Mouse (Mus musculus) c-Kit-positive CD71-negative TER-119-negative erythroid progenitor cells, embryonic 14.5 days (primary cell): ENCODE results near the gene Arl6ip5.
"Not testable (repeated sequence)": the region's sequence is repeated elsewhere in the genome, so short reads cannot be mapped to it uniquely, and the experiment has no call there.

ENCODE experiments used
- DNase-seq: peaks from one replicate; pipeline ENCODE4 v3.0.0-alpha.2; 2013; ENCODE audit warnings: low read depth

The Arl6ip5 gene

DNA sequence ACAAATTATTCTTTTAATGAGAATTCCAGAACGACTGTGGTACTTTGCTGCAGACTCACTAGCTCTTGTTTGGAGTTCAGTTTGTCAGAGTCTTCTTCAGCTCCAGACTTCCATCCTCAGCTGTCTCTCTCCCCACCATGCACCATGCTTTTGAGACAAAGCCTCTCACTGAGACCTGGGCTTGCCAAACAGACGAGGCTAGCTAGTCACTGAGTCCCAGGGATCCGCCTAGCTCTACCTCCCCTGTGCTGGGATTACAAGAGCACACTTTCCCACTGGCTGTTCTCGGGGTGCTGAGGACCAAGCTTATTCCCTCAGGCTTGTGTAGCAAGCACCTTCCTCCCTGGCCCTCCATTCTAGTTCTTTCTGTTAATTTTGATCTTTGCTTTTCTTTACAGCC, 13.1 kb downstream of the Arl6ip5 start:
- DNase-seq: no peak

GRCm38 (mm10) chr6:97224505-97224904, 14.0 kb downstream of the Arl6ip5 start:
- DNase-seq: no peak

- no peak for DNase-seq
These were observed 15.6 kb downstream of the Arl6ip5 start for GRCm38 (mm10) chr6:97226083-97226491.

DNA sequence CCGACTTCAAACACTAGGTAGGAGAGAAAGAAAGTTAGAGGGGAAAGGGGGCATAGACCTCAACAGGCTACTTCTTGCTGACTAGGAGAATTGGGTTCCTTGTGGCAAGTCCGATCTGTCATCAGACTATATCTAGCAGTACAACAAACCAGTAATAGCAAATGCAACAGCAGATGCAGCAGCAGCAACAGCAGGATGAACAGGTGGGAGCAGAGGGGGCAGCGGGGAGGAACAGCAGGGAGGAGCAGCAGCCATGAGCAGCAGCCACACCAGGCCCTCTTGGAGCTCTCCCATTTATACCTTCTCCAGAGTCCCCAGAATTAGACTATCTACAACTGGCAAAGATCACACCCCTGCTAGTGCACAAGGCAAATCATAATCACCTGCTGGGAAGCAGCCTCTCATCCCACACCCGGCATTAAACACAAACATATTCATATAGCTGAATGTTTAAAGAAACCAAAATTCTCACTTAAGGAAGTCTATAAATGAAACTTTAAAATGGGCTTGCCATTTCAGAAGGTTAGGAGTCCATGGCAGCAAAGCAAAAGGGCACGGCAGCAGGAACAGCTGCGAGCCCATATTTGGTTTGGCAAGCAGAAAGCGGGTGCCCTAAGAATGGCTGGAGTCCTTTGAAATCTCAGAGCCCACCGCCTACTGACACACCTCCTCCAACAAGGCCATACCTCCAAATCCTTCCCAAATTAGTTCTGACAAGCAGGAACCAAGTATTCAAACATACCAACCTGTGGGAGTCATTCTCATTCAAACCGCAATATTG, 16.8 kb downstream of the Arl6ip5 start:
- no peak for DNase-seq

DNA sequence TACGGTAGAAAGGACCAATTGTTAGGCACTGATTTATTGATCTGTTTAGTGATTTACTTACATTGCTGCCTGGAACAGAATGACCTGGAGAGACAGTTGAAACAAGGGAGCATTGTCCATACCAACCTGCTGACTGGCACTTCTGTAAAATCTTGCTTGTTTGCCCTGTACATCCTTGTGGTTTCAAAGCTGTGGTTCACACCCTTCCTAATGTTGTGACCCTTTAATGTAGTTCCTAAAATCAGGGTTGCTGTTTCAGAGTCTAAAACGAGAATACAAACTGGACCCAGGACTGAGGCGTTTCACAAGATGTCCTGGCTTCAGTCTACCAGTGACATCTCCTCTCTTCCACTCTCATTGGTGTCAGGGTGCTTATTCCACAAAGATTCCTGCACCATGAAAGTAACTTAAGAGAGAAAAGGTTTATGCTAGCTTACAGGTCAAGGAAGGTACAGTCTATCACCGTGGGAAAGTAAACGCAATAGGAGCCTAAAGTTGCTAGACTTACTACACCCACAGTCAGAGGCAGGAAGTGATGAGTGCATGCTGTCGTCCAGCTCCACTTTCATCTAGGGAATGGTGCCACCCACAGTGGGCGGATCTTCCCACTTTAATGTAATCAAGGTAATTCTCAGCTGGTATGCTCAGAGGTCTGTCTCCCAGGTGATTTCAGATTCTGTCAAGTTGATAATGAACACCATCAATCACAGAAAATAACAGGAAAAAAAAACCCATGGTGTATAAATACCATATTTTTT, 24.6 kb downstream of the Arl6ip5 start:
- DNase-seq: no peak

GRCm38 (mm10) chr6:97236088-97236487, 25.6 kb downstream of the Arl6ip5 start:
- no peak for DNase-seq

DNA sequence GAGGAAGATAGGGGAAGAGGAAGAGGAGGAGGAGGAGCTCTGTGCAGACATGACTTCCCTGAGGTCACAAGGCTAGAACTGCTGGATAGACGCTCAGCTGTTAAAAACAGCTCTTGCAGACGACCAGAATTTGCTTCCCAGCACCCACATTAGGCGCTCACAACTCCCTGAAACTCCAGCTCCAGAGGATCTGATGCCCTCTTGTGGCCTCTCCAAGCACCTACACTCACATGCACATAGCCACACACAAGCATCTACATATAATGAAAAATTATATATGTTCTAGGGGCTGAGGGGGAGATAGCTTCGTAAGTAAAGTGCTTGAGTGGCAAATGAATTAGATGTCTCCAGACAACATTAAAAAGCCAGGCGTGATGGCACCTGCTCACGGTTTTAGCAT, 28.9 kb downstream of the Arl6ip5 start:
- DNase-seq: no peak

GRCm38 (mm10) chr6:97240092-97240491, 29.6 kb downstream of the Arl6ip5 start:
- DNase-seq: no peak

GRCm38 (mm10) chr6:97242522-97242921, 32.0 kb downstream of the Arl6ip5 start:
- no peak for DNase-seq

DNA sequence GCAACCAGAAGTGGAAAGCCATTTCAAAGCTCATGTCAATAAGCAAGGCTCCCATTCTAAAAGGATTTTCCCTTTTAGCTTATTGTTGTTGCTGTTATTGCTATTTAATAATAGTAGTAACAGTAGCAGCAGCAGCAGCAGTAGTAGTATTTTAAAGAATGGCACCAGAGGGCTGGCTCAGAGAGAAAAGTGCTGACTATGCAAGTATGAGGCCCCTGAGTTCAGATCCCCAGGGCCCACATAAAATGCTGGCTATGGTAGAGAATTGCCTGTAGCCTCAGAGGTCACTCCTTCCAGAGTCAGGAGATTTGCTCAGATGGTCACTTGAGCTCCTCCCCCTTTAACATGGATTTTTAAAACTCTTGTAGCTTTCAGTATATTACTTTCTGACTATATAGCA, 34.7 kb downstream of the Arl6ip5 start:
- DNase-seq: no peak

DNA sequence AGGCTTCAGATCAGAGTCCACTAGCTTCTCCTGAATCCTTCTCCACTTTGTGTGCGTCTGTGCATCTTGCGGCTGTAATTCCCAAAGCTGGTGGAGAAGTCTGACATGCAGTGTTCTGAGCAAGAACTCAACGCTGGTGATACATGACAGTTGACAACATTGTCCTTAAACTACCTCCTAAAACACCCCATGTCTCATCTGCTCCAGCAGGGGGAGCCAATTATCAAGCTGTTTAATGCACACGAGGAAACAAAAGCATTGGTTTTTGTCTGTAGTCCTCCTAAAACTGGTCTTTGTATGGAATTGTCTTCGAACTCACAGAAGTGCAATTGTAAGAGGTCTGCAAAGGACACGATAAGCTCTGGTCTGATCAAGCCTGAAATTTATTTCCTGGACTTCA, 40.5 kb downstream of the Arl6ip5 start:
- peak; percentile 60 for DNase-seq

- DNase-seq: no peak
These were observed 41.6 kb downstream of the Arl6ip5 start for GRCm38 (mm10) chr6:97252086-97252485.

DNA sequence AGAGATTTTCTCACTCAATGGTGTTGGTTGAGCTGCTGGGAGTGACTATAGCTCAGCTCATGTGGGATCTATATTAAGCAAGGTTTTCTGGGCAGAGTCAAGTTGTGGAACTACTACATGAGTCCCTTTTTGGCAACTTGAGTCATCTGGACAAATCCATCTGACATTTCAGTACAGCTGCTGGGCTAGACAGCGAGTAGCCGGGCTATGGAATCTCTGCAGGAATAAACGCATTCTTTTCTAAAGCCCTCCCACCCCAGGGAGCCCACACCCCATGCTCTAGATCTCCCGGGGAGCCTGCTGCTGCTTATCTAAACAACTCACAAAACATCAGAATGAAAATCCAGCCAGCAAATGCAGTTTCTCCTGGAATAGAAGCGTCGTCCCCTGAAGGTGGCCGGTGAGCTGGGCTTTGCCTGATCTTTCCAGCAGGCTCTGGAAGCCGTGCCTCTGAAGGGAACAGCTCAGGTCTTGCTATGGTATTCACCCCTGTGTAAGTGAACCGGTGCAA, 42.3 kb downstream of the Arl6ip5 start, which contains the start of gene Lmod3:
Gene Lmod3 (minus strand): TSS at position 49 of the 511 bp plus-strand sequence.
- DNase-seq: no peak

GRCm38 (mm10) chr6:97258489-97258888, 48.0 kb downstream of the Arl6ip5 start:
- DNase-seq: no peak

DNA sequence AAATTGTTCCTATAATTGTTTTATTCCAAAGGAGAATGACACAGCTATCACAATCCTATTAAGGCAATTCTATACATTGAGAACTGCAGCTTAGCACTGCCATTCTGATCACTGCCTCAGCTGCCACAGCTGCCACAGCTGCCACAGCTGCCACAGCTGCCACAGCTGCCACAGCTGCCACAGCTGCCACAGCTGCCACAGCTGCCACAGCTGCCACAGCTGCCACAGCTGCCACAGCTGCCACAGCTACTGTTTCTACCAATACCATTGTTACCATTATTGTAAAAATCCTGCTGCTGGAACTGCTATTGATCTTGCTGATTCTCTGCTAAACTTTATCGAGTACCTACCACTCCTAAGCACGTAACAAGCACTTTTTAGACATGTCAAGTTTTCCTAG, 49.4 kb downstream of the Arl6ip5 start:
- not testable (repeated sequence) for DNase-seq

DNA sequence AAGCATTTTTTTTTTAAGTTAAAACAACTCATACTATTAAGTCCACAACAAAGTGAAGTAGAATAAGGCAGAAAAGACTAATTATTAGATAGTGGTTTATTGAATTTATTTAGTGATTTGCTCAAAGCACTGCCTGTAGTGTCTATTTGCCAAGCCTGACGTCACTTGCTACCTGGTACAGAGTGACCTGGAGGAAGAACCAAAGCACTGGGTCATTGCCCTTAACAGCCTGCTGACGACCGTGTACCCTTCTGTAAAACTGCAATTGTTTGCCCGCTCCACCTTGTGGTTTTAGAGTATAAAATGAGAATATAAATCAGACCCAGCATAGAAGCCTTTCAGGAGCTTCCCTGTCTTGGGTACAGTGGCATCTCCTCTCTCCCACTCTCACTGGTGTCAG, 51.7 kb downstream of the Arl6ip5 start:
- DNase-seq: no peak

DNA sequence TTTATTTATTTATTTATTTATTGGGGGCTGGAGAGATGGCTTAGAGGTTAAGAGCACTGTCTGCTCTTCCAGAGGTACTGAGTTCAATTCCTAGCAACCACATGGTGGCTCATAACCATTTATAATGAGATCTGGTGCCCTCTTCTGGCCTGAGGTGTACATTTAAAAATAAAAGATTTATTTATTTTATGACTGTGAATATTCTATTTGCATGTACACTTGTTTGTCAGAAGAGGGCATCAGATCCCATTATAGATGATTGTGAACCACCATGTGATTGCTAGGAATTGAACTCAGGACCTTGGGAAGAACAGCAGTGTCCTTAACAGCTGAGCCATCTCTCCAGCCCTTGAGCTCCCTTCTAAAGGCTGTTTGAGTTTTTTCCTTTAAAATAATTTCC, 53.3 kb downstream of the Arl6ip5 start:
- DNase-seq: not testable (repeated sequence)

- DNase-seq: no peak
These were observed 54.8 kb downstream of the Arl6ip5 start for GRCm38 (mm10) chr6:97265240-97265639.

GRCm38 (mm10) chr6:97265705-97266104, 55.2 kb downstream of the Arl6ip5 start:
- no peak for DNase-seq

GRCm38 (mm10) chr6:97266661-97267060, 56.2 kb downstream of the Arl6ip5 start:
- no peak for DNase-seq

DNA sequence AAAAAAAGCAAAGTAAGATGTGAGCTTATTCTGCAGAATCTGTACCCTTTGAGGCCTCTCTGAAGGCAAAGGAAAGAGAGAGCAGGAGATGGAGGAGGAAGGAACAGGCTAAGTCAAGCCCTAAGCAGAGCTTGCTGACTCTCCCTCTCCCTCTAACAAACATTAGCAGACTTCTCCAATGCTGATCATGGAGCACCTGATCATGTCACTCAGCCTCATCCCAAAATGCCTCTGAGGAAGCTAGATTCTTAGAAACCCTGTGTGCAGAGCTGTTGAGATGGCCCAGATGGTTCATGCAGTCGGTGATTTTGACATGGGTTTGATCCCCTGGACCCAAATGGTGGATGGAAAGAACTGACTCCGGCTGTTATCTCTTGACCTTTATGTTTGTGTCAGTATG, 56.6 kb downstream of the Arl6ip5 start:
- DNase-seq: no peak

- no peak for DNase-seq
These were observed 59.1 kb downstream of the Arl6ip5 start for GRCm38 (mm10) chr6:97269596-97269995.

- DNase-seq: no peak
These were observed 61.9 kb downstream of the Arl6ip5 start for GRCm38 (mm10) chr6:97272349-97272748.
